Mouse (Mus musculus) myocyte (in vitro differentiated cells): Measurements from ENCODE around the gene Heatr1. TPM values are rescaled to one million over a fixed set of nuclear protein-coding genes. Genes with fewer than 3 reads are reported as not detected.

Experiments
- H3K27me3 ChIP-seq: one replicate; pipeline ENCODE4 v1.6.1; 2011; ENCODE audit not compliant: control insufficient read depth, insufficient read depth, insufficient read length
- H3K36me3 ChIP-seq: one replicate; pipeline ENCODE4 v1.6.1; 2011; ENCODE audit not compliant: control insufficient read depth, insufficient read depth
- H3K4me2 ChIP-seq: one replicate; pipeline ENCODE4 v1.6.1; 2011; ENCODE audit warnings: low read depth, control low read depth
- H3K4me3 ChIP-seq: one replicate; pipeline ENCODE4 v1.5.1; 2011; ENCODE audit warnings: mild to moderate bottlenecking, control low read depth, moderate library complexity
- H3K79me2 ChIP-seq: one replicate; pipeline ENCODE4 v1.6.1; 2011; ENCODE audit not compliant: control insufficient read depth, insufficient read depth
- H3ac ChIP-seq: one replicate; pipeline ENCODE4 v1.6.1; 2011; ENCODE audit not compliant: control insufficient read depth, insufficient read length
- CEBPB ChIP-seq: IDR thresholded peaks from 2 replicates; pipeline ENCODE4 v1.6.1; 2011; ENCODE audit warnings: mild to moderate bottlenecking, moderate library complexity; ENCODE audit not compliant: poor library complexity, insufficient read depth, severe bottlenecking
- E2F4 ChIP-seq: IDR thresholded peaks from one replicate; pipeline ENCODE4 v1.6.1; 2011; ENCODE audit warnings: mild to moderate bottlenecking, control low read depth, moderate library complexity; ENCODE audit not compliant: insufficient read depth
- MAX ChIP-seq: IDR thresholded peaks from one replicate; pipeline ENCODE4 v1.6.1; 2011; ENCODE audit warnings: low read depth, mild to moderate bottlenecking, control low read depth
- MYOD1 ChIP-seq, 3 experiments: IDR thresholded peaks; one replicate each; pipeline ENCODE4 v1.6.1; 2011; ENCODE audit warnings: control low read depth in 2 of 3, low read depth in 2 of 3, mild to moderate bottlenecking in 2 of 3, moderate library complexity in 1 of 3; ENCODE audit not compliant: insufficient read length in 2 of 3, control insufficient read depth in 1 of 3
- MYOG ChIP-seq, 3 experiments: IDR thresholded peaks; one replicate each; pipeline ENCODE4 v1.6.1; 2011; ENCODE audit warnings: control low read depth in 2 of 3, low read depth in 2 of 3, mild to moderate bottlenecking in 2 of 3; ENCODE audit not compliant: insufficient read length in 2 of 3, control insufficient read depth in 1 of 3, insufficient read depth in 1 of 3
- POLR2A ChIP-seq: IDR thresholded peaks from one replicate; pipeline ENCODE4 v1.6.1; 2011; ENCODE audit warnings: low read depth, mild to moderate bottlenecking, control low read depth, moderate library complexity; ENCODE audit not compliant: insufficient read length
- POLR2AphosphoS2 ChIP-seq: IDR thresholded peaks from one replicate; pipeline ENCODE4 v1.6.1; 2011; ENCODE audit warnings: low read depth, control low read depth; ENCODE audit not compliant: insufficient read length
- REST ChIP-seq: IDR thresholded peaks from one replicate; pipeline ENCODE4 v1.6.1; 2011; ENCODE audit warnings: mild to moderate bottlenecking, control low read depth, moderate library complexity; ENCODE audit not compliant: insufficient read depth, insufficient read length
- SRF ChIP-seq: IDR thresholded peaks from one replicate; pipeline ENCODE4 v1.6.1; 2011; ENCODE audit warnings: low read depth; ENCODE audit not compliant: control insufficient read depth, insufficient read length
- TCF12 ChIP-seq: IDR thresholded peaks from one replicate; pipeline ENCODE4 v1.6.1; 2011; ENCODE audit warnings: mild to moderate bottlenecking, control low read depth; ENCODE audit not compliant: poor library complexity, insufficient read depth, severe bottlenecking
- TCF3 ChIP-seq: IDR thresholded peaks from one replicate; pipeline ENCODE4 v1.6.1; 2011; ENCODE audit warnings: low read depth, control low read depth; ENCODE audit not compliant: insufficient read length
- USF1 ChIP-seq: IDR thresholded peaks from one replicate; pipeline ENCODE4 v1.6.1; 2011; ENCODE audit warnings: low read depth, mild to moderate bottlenecking, control low read depth, moderate library complexity
- polyA plus RNA-seq: library from polyadenylated mRNA; unstranded; fragments of >200 nt; fragmentation: generic; extraction: Trizol; gene quantifications from one replicate; pipeline ENCODE4 v1.2.1, GENCODE M21; 2012; ENCODE audit warnings: missing spikeins

The Heatr1 gene
- polyA plus RNA-seq, 1 experiment = 23.6 TPM

DNA sequence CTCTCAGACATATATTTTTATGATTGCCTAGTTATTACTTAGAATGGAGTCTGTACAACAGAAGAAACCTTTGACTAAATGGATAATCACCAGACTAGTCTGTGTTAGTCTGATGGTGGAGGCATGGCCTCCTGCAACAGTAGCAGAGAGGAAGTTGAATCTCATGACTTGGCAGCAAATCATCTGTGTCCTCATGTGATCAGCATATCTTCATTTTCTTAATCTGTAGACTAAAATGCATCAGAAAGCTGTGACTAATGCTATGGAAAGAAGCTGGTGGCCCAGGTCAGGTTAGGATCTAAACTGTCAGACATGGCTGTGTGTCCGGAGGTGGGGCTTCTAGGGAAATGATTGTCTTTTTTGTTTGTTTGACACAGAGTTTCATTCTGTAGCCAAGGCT is 73.7 kb downstream of the Heatr1 start:
- Histone ChIP-seq H3K79me2 (no peaks in the 10 kb centered on the region), H3K4me3 (no peak overlapping the region), H3ac (no peak overlapping the region), H3K4me2 (no peak overlapping the region), H3K36me3 (no peaks in the 10 kb centered on the region), H3K27me3 (no peaks in the 10 kb centered on the region)
- no peak for TF ChIP-seq MYOD1 (IDR thresholded peaks at IDR 0.05; ENCODE audit: control insufficient read depth in 1 of 3, insufficient read length in 2 of 3, low read depth in 2 of 3)
- no peak for TF ChIP-seq SRF
- no peak for TF ChIP-seq TCF3
- no peak for TF ChIP-seq POLR2A
- no peak for TF ChIP-seq POLR2AphosphoS2

DNA sequence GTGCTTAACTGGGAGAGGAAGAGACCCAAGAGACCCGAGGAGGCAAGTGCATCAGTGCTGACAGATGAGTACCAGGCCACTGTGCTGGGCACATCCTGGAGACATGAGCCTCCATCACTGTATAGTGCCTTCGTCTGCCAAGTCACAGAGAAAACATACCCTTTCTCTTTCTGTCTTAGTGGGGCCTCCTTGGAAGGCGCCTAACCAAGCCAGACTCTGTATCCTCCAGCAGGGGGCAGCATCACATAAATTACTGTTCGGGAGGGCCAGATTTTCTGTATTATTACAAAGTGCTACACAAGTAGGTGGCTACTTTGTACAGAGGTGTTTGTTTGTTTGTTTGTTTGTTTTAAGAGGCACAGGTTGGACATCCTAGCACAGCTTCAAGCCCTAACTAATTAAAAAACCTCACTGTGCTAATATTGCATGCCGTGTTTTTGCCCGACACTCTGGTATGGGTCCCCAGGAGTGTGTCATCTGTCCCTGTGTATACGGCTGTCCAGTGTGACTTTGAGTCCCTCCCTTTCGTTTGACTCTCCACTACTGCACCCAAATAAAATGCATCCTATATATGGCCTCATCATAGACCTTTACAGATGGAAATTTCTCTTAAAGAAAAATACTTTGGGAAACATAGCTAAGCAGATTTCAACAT is 79.0 kb downstream of the Heatr1 start:
- TF ChIP-seq MYOD1 (IDR thresholded peaks at IDR 0.05; ENCODE audit: control insufficient read depth in 1 of 3, insufficient read length in 2 of 3, low read depth in 2 of 3) (no peak), POLR2A (no peak), SRF (no peak), MYOG (IDR thresholded peaks at IDR 0.05; ENCODE audit: control insufficient read depth in 1 of 3, insufficient read depth in 1 of 3, insufficient read length in 2 of 3, low read depth in 2 of 3) (no peak), CEBPB (no peak)
- no peak overlapping the region for H3ac ChIP-seq
- H3K79me2 ChIP-seq = no peaks in the 10 kb centered on the region
- H3K4me2 ChIP-seq = no peak overlapping the region
- no peak overlapping the region for H3K4me3 ChIP-seq
- no peaks in the 10 kb centered on the region for H3K36me3 ChIP-seq
- H3K27me3 ChIP-seq = no peaks in the 10 kb centered on the region

DNA sequence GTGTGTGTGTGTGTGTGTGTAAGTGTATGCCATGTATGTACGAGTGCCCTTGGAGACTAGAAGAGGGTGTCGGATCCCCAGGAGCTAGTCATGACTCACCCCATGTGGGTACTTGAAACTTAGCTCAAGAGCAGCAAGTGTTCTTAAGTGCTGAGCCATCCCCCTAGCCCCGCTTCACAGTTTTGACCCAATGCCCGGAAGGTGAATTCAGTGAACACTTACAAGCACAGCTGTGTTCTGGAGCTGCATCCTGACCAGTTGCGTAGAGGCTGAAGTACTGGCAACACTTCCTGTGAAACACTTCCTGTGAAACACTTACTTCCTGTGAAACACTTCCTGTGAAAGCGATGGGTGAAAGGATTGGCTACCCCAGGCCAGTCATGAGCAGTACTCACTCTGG is 80.4 kb downstream of the Heatr1 start:
- Histone ChIP-seq H3K36me3 (no peaks in the 10 kb centered on the region), H3K4me2 (no peak overlapping the region), H3K79me2 (no peaks in the 10 kb centered on the region), H3ac (no peak overlapping the region), H3K27me3 (no peaks in the 10 kb centered on the region), H3K4me3 (no peak overlapping the region)
- TF ChIP-seq MYOD1 (IDR thresholded peaks at IDR 0.05; ENCODE audit: control insufficient read depth in 1 of 3, insufficient read length in 2 of 3, low read depth in 2 of 3) (no peak), MAX (no peak), USF1 (no peak)

DNA sequence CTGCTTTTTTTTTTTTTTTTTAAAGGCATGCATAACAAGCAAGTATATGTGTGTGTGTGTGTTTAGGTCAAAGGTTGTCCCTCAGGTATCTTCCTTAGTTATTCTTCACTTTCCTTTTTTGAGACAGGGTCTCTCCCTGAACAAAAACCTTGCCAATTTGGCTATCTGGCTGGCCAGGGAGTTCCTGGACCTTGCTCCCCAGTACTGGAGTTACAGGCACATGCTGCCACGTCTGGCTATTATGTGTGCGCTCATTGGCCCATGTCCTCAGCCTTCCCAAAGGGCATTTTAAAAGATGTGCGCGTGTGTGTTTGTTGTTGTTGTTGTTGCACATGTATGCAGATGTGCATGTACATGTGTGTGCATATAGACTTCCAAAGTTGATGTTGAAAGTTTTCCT is 82.1 kb downstream of the Heatr1 start:
- Histone ChIP-seq H3K79me2 (no peaks in the 10 kb centered on the region), H3K27me3 (peaks cover 5% of the 10 kb centered on the region), H3K4me3 (no peak overlapping the region), H3ac (no peak overlapping the region), H3K36me3 (no peaks in the 10 kb centered on the region), H3K4me2 (no peak overlapping the region)
- TF ChIP-seq CEBPB = no peak
- TF ChIP-seq SRF = no peak
- TF ChIP-seq E2F4 = no peak
- TF ChIP-seq USF1 = no peak
- TF ChIP-seq POLR2AphosphoS2 = no peak
- no peak for TF ChIP-seq TCF12
- no peak for TF ChIP-seq TCF3
- no peak for TF ChIP-seq REST
- TF ChIP-seq MAX = no peak
- TF ChIP-seq MYOG (IDR thresholded peaks at IDR 0.05; ENCODE audit: control insufficient read depth in 1 of 3, insufficient read depth in 1 of 3, insufficient read length in 2 of 3, low read depth in 2 of 3) = no peak
- TF ChIP-seq MYOD1 (IDR thresholded peaks at IDR 0.05; ENCODE audit: control insufficient read depth in 1 of 3, insufficient read length in 2 of 3, low read depth in 2 of 3) = no peak
- TF ChIP-seq POLR2A = no peak

DNA sequence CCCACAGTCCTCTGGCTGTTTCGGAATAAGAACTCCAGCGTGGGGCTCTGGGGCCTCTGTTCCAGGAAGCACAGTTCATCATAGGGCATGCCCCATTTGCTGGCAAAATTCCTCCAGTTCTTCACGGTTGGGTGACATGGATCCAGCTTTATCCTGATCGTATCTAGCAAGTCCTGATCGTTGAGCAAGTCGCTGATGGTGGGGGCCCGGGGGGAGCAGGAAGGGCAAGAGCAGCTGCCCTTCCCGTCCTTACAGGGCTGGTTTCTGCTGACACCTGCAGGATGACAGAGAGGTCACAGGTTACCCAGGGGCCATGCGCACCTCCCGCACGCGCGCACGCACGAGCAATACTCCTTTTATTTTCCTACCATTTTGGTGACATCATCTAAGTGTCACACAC is 83.5 kb downstream of the Heatr1 start:
- Histone ChIP-seq H3K36me3 (no peaks in the 10 kb centered on the region), H3K27me3 (peaks cover 6% of the 10 kb centered on the region), H3K79me2 (no peaks in the 10 kb centered on the region), H3K4me3 (no peak overlapping the region), H3ac (no peak overlapping the region), H3K4me2 (no peak overlapping the region)
- TF ChIP-seq TCF3 = no peak
- TF ChIP-seq MYOG (IDR thresholded peaks at IDR 0.05; ENCODE audit: control insufficient read depth in 1 of 3, insufficient read depth in 1 of 3, insufficient read length in 2 of 3, low read depth in 2 of 3) = no peak

DNA sequence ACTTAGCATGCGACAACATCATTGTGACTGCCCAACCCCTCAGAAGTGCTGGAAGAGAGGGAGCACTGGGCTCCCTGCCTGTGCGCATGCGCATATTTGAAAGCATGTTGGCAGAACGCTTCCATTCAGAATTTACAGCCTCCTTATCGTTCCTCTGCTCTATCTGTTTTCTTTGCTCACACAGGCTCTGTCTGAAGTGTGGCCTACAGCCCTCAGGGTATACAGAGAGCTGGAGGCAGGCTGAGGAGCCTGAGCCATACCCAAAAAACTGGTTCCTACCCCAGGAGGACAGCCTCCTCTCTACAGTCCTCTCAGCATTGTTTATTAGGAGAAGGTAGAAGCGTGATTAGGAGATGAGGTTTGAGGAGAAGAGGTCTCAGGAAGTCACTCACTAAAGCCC is 85.0 kb downstream of the Heatr1 start:
- TF ChIP-seq REST (no peak), MAX (no peak), CEBPB (no peak), MYOD1 (IDR thresholded peaks at IDR 0.05; ENCODE audit: control insufficient read depth in 1 of 3, insufficient read length in 2 of 3, low read depth in 2 of 3) (no peak), TCF12 (no peak), USF1 (no peak), POLR2AphosphoS2 (no peak), SRF (no peak), MYOG (IDR thresholded peaks at IDR 0.05; ENCODE audit: control insufficient read depth in 1 of 3, insufficient read depth in 1 of 3, insufficient read length in 2 of 3, low read depth in 2 of 3) (no peak)
- peaks cover 6% of the 10 kb centered on the region for H3K27me3 ChIP-seq
- H3ac ChIP-seq = no peak overlapping the region
- no peaks in the 10 kb centered on the region for H3K79me2 ChIP-seq
- H3K36me3 ChIP-seq = no peaks in the 10 kb centered on the region
- no peak overlapping the region for H3K4me2 ChIP-seq
- H3K4me3 ChIP-seq = no peak overlapping the region
